Mouse (Mus musculus): ENCODE results near the gene Clmn.

DNA sequence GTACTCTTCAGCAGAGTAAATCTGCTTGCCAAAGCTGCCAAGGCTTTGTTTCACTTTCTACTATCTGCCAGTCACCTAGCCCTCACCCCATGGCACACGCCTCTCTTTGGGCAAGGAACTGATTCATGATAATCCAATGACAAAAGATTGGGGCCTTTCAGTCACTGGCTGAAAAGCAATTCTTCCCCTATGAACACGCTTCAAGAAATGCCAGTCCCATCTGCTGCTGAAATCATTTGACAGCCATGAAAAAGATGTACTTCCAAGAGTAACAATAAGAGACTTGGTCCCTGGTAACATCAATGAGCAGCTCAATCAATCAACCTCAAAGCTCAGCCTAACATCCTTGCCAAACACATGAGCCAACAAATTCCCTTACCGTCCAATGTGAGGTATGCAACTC is 128.9 kb downstream of the Clmn start:
- TF ChIP-seq CTCF (IDR thresholded peaks at IDR 0.05): no peak
- no peak for TF ChIP-seq POLR2A (IDR thresholded peaks at IDR 0.05; ENCODE audit: insufficient read depth, low read depth, low read length)

All from heart, adult 2 months (tissue).